Mouse (Mus musculus) T-cell, adult 66 days (primary cell): ENCODE results near the gene Sez6l. TPM values are rescaled to one million over a fixed set of nuclear protein-coding genes. Genes with fewer than 3 reads are reported as not detected.

Experiments used
- total RNA-seq, 2 experiments: library from RNA; stranded (reverse); gene quantifications; 3 replicates in 1 of 2; 4 replicates in 1 of 2; pipeline ENCODE4 v1.2.4; 2023

Sez6l gene
- not detected for total RNA-seq

GRCm38 (mm10) chr5:112576993-112577670, at the start of gene Sez6l:
Gene Sez6l (minus strand): TSS chr5:112577185.

GRCm38 (mm10) chr5:112448747-112449440, 128.1 kb downstream of the Sez6l start, which contains the start of gene Gm6588:
Gene Gm6588 (plus strand): TSS chr5:112449426.

GRCm38 (mm10) chr5:112394779-112395443, 182.1 kb downstream of the Sez6l start, which contains the start of gene Asphd2:
Gene Asphd2 (minus strand): TSS chr5:112394866.

Other genes starting within 250 kb of the Sez6l start
- 10 to 100 TPM; 31.1 to 40.3 TPM for gene Srrd, start 234.1 kb downstream of the Sez6l start, total RNA-seq
- 10 to 100 TPM; 19.2 to 22.2 TPM for gene Hps4, start 234.1 kb downstream of the Sez6l start, total RNA-seq
- not detected for gene Gm6583, start 221.2 kb downstream of the Sez6l start, total RNA-seq
- gene Asphd2, start 182.3 kb downstream of the Sez6l start, total RNA-seq, result not detected
- not detected for gene Gm6588, start 127.8 kb downstream of the Sez6l start, total RNA-seq